Mouse (Mus musculus): ENCODE results near the gene Ypel2.

The Ypel2 gene

DNA sequence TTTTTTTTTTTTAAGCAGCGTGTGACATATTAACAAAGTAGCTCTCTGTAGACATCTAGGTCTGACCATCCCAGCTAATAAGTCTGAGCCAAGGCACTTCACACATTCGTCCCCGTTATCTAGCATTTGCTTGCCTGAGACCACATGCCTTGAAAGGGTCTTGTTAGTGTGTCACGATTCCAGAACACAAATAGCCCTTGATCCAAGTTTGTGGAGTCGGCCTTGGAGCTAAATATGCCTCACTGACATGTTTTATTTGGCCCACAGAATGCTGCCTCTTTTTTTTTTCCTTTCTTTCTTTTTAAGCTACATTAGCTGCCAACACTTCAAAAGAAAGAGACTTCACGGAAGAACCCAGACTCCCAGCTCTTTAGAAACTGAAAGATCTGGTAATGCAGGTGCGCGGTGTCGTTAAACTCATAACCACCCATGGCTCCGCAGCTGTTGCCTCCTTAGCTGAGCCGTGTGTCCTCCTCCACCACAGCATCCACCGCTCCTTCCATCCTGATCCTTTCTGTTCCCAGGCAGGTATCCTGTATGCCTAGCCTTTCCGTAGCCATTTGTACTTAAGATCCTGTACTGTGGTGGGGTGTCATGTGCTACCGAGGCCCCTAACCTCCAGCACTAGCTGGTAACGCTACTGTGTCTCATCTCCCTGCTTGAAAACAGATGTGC, 100.4 kb downstream of the Ypel2 start:
- DNase-seq, result no peak

Data from heart, adult 11 months (tissue).